Mouse (Mus musculus) right cerebral cortex, postnatal 4 days (tissue): ENCODE measurements around the gene Snx1.

ENCODE experiments used
- DNase-seq: peaks from one replicate; pipeline ENCODE4 v3.0.0-alpha.2; 2022

Gene Snx1

DNA sequence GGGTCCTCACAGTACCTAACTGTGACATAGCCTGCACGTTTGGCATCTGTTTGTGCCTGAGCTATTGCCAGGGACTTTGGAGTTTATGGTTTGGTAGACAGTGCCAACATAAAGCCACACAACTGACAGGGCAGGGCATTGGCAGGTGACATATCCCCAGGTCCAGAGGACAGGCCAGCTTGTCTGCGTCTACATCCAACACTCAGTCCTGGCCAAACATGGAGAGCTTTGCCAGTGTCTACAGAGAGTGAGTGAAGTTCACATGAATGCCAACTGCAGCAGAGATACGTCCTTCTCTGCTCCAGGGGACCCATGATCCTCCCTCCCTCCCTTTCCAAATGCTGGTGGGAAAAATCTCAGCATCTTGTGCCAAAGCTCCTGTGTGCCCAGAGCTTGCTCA, 42.2 kb downstream of the Snx1 start:
- DNase-seq = no peak

DNA sequence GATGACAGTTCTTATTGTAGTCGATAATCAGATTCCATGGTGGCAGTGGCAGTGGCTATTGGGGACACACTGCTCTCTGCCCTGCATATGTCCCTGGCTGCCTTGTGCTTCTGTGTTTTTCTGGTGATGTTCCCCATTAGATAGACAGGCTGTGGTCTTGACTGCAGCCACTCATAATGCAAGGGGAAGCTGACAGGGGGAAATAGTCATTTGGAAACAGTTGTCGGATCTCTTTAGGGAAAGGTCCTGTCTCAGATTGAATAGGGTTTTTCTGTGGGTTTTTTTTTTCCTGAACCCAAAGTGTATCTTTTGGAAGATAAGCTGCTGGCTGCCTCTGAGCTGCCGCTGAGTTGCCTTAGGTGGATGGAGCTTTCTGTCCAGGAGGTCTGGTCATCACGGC, 44.4 kb downstream of the Snx1 start:
- no peak for DNase-seq

DNA sequence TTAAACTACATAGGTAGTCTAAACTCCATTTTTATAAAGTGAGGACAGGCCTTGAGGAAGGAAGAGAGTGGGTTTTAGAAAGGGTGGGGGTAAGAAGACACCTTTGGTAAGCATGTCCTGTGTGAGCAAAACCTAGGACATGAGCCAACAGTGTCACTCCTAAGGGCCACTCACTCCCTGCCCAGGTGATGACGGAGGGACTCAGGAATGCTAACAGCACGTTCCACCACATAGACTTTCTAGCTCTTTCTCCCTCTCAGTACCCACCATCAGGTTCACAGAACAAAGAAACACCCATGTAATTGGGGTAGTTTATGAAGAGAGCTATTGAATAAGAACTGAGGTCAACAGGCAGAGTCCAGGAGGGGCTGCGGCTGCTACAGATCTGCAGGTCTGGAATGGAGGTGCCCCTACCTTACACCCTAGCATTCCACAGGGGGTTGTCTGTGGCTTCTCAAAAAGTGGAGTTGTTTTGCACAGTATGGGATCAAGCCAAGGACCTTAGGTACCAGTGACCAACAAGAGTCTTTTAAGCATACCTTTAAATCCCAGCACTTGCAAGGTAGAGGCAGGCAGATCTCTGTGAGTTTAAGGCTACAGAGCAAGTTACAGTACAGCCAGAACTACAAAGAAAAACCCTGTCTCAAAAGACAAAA, 45.5 kb downstream of the Snx1 start:
- no peak for DNase-seq

GRCm38 (mm10) chr9:66078493-66078892, 47.9 kb downstream of the Snx1 start:
- no peak for DNase-seq

GRCm38 (mm10) chr9:66078072-66078471, 48.3 kb downstream of the Snx1 start:
- DNase-seq = no peak

GRCm38 (mm10) chr9:66072754-66073153, 53.6 kb downstream of the Snx1 start:
- DNase-seq = no peak

- DNase-seq = no peak
Observed at GRCm38 (mm10) chr9:66070151-66070550, 56.2 kb downstream of the Snx1 start.

GRCm38 (mm10) chr9:66069583-66069982, 56.8 kb downstream of the Snx1 start, which contains the start of gene Snx22:
TSS of gene Snx22 (minus strand) at chr9:66069719.
- peak; percentile 61 for DNase-seq

DNA sequence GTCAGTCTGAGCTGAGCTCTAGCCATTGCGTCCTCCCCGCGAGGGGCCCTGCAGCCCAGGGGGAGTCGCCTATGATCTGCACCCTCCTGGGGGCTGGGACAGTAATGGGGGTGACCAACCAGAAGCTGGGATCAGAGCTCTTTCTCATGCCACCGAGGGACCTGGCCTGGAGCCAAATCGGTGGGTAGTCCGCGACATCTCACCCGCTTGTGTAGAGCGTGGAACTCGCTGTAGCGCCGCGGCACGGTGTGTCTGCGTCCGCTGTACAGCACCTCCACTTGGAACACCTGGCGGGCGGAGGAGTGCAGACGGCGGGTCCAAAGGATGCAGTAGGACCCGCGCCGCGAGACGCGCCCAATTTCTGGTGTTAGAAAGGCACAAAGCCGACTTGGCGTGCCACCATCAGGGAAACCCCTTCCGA, 57.4 kb downstream of the Snx1 start:
- DNase-seq = peak; percentile 60

GRCm38 (mm10) chr9:66068056-66068455, 58.3 kb downstream of the Snx1 start:
- no peak for DNase-seq

DNA sequence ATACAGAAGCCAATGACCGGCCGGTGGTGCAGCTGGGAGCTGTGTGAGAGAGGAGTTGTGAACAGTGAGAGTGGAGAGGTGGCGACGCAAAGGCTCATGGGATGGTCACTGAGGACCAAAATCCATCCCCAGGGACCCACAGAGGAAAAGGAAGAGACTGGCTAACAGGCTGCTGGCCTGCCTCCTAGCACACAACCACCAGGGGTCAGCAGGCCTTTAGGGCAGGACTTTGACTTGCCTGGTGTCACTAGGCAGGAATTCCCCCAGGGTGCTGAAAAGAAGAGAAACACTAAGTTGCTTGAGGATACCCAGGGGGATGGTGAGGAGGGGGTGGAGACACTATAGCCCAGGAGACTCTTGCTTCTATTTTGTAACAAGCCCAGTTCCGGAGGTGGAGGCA, 58.8 kb downstream of the Snx1 start:
- DNase-seq = peak; percentile 28

GRCm38 (mm10) chr9:66066791-66067190, 59.6 kb downstream of the Snx1 start:
- DNase-seq = no peak

DNA sequence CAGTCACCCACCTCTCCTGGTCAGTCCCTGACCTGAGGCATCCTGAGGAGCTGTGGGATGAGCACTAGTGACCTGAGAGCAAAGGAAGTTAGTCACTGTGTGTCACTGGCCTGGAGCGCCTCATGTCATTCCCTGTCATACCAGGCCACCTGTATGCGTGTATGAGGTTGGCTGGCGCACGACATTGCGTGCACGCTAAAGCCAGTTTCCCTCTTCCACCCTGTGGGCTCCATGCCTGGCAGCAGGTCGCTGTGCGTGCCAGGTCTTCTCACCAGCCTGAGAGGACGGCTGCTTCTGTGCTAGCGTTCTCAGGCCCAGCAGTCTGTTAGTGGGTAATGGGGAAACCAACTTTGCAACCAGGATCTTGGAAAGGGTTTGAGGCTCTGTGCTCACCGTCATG, 62.1 kb downstream of the Snx1 start:
- DNase-seq = no peak

- DNase-seq = no peak
Observed at GRCm38 (mm10) chr9:66063446-66063845, 62.9 kb downstream of the Snx1 start.

DNA sequence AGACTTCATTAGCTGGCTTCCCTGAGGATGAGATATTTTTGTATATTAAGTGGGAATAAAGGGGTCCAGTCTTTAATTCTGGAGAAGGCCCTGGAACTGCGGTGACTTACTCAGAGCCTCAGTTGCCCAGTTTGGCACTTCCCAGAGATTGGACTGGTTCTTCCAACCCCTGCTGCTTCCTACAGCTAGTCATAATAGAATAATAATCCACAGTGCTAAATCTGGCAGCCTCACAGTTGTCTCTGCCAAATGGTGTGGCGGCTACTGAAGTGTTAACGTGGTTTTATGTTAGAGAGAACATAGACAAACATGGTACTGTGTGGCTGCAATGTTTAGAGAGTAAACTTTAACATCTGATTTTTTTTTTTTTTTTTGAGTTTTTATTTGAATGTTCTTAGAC, 64.7 kb downstream of the Snx1 start:
- no peak for DNase-seq

DNA sequence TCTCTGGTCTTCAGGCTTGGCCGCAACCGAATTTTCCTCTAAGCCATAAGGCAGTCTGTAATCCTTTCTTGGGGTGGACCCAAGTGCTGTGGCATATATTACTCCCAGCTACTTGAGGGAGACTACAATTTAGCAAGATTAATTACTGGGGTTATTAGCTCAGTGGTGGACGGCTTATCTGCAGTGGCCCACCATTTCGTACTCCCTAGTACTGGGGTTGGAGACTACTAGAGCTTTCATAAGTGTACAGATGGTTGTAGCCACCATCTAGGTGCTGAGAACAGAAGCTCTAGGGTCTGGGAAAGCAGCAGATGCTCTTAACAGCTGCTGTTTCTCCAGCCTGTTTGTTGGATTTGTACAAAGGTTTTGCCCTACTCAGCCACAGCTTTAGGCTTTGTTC, 65.4 kb downstream of the Snx1 start:
- DNase-seq = no peak

GRCm38 (mm10) chr9:66060308-66060647, 66.1 kb downstream of the Snx1 start:
- DNase-seq = no peak

- DNase-seq = peak; percentile 95
Observed at GRCm38 (mm10) chr9:66059583-66060307, 66.6 kb downstream of the Snx1 start, which contains the start of gene Ppib. TSS of gene Ppib (plus strand) at chr9:66060222.

DNA sequence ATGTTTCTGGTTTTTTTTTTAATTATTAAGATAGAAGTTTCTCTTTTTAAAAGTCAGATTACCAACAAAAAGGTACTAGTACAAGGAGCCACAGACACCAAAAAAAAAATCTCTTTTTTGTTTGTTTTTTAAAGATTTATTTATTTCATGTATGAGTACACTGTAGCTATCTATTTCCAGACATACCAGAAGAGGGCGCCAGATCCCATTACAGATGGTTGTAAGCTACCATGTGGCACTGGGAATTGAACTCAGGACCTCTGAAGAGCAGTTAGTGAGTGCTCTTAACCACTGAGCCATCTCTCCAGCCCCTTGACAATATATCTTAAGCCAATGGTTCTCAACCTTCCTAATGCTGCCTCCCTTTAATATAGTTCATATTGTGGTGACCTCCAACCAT, 72.8 kb downstream of the Snx1 start:
- DNase-seq = no peak

GRCm38 (mm10) chr9:66052731-66053130, 73.7 kb downstream of the Snx1 start:
- no peak for DNase-seq

DNA sequence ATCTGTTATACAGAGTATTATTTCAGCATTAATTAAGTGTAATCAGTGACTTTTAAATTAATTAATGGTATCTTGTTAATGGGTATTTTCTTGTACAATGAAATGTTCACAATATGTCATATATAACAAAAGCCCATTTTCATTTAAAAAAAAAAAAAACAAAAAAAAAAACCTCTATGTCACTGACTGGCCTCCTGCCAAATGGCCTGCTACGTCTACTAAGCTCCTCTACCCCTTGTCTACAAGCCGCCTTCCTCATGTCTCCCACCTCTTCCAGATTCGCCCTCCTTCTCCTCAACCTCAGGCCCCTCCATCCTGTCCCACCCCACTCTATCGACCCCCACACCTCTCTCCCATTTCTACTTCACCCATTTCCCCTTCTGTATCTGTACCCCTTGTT, 74.9 kb downstream of the Snx1 start:
- no peak for DNase-seq

DNA sequence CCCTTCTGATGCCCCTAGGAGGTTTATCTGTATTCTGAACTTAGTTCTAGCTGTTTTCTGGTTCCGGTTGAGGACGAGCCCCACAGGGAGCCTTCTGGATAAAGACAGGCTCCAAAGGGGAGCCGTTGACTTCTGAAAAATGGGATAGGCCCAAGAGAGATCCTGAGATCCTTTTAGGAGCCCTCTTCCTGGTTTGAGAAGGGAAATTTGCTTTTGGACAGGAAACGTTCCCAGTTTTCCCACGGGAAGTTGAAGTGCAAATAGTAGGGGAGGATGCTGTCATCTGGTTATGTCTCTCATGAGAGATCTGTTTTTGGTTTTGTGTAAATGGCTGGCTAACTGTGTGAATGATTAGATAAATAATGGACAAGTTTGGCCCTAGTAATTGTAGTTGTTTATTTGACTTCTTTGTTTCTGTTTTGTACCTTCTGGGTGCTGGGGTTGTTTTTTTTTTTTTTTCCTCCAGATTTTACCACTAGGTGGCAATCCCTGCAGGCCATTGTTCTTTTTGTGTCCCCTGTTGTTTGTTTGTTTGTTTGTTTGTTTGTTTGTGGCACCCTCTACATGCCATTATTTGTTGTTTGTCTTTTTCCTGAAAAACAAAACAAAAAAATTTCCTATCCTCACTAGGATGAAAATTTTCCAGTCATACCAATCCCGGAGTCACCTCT, 76.3 kb downstream of the Snx1 start:
- DNase-seq = no peak

- DNase-seq = no peak
Observed at GRCm38 (mm10) chr9:66043241-66043640, 83.1 kb downstream of the Snx1 start.

DNA sequence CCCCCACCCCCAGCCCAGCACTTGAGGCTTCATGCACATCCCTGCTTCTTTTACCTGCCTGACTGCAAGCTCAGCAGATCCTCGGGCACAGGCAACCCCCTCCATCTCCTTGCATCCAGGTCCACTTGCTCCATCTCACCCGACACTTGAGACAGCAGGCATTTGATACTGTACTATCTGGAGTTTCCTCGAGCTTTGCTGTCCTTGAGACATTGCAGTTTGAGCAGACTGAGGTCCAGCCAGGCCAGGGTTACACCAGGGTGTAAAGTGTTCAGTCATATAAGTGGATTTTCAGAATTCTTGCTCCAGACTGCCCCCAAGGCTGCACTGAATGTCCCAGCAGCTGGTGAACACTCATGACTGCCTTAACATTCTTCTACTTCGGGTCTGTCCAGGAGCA, 84.1 kb downstream of the Snx1 start:
- DNase-seq = no peak
